Mouse (Mus musculus) cerebellum, postnatal 25 days (tissue): ENCODE data around the gene Ccl24.

Experiments
- DNase-seq, 2 experiments: peaks; one replicate each; pipeline ENCODE4 v3.0.0; 2021; ENCODE audit warnings: mixed read lengths in 2 of 2

Ccl24 gene

DNA sequence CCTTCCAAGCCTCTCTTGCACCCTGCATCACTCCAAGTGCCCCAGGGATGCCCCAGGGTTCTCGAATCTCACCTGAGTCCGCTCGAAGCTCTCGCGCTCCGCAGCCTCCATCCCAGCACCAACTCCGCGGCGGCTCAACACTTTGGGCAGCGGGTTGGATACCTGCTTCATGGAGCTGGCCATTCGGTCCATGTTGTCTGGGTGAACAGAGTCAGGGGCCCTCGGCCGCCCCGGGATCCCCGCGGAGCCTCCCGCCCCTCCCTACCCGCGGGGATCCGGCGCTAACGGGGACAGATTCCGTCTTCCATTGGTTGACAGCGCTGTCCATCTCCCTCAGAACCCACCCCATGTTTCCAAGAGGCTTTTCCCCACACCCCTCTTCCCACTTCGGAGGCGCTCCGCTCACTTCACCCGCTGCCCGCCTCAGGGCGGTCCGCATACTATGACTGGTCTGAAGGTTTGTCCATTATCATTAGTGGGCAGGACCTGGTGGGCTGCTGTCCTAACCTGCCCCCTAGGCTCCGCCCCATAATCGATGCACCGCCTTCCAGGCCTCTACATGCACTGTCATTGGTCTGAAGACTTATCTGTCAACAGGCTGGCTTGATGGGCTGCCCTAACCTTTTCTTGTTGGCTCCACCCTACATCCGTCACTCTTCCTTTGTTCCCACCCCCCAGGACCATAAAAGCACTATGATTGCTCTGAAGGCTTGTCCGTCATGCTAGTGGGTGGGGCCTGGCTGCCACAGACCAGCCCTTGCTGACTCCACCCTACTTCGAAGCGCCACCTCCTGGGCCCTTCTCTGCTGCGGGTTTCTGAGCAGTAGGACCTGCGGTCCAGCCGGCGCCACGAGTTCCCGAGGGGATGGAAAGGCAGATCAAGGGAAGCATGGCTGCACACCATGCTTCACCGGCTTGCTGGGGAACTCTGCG lies 27.7 kb downstream of the Ccl24 start, which contains the start of gene Hip1:
TSS of gene Hip1 (minus strand) at position 256 of the 933 bp plus-strand sequence.
- DNase-seq: peak; percentile 97 to 100

GRCm38 (mm10) chr5:135544032-135544558 lies 28.8 kb downstream of the Ccl24 start:
- peak; percentile 44 to 50 for DNase-seq

DNA sequence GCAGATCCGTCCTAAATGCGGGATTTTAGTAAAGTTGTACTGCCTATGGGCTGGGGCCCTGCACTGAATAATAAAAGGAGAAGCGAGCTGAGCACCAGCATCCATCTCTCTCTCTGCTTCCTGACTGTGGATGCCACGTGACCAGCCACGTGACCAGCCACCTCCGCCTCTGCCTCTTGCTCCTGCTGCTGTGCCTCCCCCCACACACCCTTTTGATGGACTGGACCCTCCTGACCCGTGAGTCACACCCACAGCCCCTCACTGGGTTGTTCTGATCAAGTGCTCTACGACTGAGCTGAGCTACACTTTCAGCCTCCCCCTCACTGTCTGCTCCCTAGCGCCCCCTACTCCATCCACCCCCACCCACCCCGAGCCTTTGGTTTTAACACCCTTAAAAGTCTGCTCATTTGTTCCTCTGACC lies 35.0 kb downstream of the Ccl24 start:
- DNase-seq: no peak

DNA sequence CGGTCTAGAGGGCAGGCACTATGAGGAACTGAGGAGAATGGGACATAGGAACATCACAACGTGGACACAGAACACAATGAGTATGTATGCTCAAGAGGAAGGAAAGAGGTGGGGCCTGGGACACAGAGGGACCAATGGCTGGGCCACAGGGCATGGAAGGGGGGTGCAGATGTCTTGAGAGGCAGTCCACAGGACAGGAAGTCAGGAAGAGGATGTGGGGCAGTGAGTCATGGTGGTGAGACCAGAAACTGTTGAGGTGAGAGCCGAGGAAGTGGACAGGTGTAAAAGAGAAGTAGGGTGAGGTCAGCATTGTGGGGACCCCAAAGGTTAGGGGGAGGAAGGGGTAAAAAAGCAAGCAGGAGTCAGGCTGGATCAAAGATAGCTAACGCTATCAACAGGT lies 35.5 kb downstream of the Ccl24 start:
- no peak for DNase-seq

DNA sequence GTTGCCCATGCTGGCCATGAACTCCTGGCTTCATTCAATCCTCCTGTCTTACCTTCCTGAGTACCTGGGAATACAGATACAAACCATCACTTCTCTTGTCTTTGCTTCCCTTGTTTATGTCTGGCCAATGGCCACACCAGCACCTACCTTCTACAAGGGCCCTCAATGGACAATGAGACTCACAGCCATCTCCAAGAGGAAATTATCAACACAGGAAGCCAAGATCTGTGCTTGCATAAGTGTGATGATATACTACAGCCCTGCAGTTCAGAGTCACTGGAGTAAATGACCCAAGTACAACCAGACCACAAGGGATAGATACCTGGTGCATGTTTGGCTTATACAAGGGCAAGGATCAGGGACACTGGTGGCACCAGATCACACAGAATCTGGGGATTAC lies 37.0 kb downstream of the Ccl24 start:
- no peak for DNase-seq

- peak; percentile 33 to 50 for DNase-seq
Measured at GRCm38 (mm10) chr5:135533431-135533830, 39.4 kb downstream of the Ccl24 start.

DNA sequence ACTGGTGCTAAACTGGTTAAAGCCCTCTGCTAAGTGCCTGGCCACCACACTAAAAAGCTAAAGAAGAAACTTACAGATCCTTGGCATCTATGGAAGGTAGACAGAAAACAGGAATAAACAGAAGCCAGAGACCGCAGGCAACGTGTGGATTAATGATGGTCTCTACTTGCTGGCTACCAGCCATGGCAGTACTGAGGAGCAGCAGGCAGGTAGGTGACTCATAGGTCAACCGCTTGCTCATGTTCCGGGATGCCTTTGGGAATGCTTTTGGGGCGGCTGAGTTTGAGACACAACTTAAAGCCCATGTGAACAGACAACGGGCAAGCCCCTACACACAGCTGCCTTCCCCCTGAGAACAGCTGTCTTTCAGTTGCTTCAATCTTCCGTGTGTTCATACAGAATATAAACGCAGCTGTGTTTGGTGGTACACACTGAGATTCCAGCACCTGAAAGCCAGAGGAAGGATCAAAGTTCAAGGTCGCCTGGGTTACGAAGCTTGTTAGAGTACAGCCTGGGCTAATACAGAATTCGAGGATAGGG lies 41.5 kb downstream of the Ccl24 start:
- DNase-seq: peak; percentile 62 to 80

GRCm38 (mm10) chr5:135529964-135530363 lies 42.9 kb downstream of the Ccl24 start:
- DNase-seq: no peak

DNA sequence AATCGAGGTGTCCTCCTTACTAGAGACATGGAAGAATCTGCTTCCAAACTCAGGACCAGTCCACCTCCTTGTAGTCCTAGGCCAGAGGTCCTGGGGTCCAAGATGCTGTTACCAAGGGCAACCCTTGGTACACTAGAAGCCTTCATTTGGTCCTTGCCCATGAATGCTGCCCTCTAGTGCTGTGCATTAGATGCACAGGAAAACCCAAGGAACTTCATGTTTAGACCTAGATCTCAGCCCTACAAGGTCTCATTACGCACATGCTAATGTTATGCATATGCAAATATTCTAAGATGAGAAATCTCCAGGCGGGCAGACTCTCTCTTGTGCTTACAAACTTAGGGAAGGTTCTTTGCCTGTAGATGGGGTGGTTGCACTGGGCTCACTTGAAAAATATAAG lies 43.5 kb downstream of the Ccl24 start:
- no peak for DNase-seq

DNA sequence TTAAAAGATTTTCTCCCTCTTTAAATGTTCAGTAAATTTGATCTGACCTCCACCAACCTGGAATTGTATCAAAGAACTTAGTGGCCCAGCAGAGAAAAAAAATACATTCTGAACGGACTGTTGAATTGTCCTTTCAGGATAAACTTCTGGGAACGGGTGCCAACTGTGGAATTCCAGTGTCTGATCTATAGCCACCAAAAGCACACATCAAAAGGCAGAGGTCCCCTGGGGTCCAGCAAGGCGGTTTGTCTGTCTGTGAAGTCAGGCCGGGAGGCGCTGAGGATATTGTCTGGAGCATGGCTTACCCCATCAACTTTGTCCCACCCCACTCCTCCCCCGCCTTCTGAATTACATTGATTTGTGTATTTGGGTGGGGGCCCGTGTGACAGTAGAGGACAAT lies 44.9 kb downstream of the Ccl24 start:
- DNase-seq: no peak

DNA sequence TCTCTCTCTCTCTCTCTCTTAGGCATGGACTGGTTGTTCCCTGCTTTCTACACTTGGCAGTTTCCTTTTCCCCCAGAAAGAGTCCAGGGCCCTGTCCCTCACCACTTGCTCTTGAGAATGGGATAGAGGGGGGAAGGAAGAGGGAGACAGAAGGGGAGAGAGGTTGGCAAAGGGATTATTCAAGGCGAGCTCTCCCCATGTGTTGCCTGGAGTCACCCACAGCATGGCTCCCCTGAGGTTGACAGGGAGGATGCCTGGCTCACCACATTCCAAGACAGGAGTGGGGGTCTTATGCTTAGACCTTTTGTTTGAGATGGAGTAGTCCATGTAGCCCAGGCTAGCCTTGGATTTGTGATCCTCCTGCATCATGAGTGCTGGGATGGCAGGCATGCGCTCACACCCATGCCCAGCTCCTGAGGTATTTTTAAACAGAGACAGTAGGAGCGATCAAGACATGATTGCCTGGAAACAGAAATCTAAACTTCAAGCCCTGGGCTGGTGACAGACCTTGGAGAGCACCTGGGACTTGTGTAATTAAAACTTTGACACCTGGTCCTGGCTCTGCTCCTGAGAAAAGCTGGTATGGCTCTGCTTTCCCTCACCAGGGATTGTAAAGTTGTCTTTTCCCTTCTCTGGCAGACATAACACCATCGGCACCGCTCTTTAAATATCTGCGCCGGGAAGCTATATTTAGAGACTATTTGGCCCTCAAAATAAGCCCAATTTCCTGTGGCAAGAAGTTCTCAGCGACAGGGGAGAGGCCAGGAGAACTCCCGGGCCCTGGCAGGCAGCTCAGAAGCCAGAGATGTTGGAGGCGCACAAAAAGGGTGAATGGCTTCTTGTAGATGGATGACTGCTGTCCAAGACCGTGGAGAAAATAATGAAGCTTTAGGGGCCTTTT lies 47.9 kb downstream of the Ccl24 start:
- DNase-seq: peak; percentile 40 to 51

DNA sequence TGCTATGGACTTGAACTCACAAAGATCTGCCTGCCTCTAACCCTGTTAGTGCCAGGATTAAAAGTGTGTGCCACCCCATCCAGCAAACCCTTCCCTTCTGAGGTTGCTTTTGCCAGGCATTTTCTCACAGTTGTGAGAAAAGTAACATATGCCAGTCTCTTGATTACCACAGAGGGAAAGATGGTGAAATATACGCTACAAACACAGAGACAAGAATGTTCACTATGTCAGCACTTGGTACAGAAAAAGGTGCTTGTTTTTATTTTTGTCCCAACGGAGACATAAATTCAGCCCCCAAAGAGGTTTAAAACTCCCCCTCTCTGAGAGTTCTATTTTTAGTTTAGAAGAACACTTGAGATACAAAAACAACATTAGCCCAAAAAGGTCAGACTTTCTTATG lies 48.8 kb downstream of the Ccl24 start:
- DNase-seq: no peak

DNA sequence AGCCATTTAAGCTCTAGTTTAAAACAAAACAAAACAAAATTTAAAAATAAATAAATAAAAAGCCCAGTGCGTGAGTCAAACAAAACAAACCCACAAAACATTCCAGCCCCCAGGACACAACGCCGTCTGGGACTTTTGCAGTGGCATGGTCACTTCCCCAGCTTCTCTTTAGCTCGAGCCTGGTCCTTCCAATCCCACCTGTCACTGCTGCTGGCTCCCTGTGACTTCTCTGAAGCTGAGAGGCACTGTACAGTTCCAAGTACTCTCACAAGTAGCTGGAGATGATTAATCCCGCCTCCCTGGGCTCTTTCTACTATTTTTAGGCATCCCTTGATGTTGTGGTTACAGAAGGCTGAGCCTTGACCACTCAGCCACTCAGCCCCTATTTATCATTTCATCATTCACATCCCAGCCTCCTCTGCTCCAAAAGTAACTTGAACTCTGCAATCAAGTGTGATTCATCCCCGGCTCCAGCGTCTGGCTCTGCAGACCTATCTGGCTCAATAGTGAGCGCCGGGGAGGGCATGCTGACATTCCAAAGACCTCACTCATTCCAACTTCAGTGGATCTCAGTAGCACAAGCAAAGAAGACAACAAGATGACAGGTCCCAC lies 50.6 kb downstream of the Ccl24 start:
- DNase-seq: no peak
